Mouse (Mus musculus) CH12.LX (cell line): ENCODE measurements at regions not wholly inside any gene's neighbourhood (a gene's known extent, or its start where the extent isn't known, plus 50 kb on each side); places are given as distances from the start of the nearest gene placed in this dataset.
A peak's percentile ranks its signal among the peaks of the same experiment; 100 is the strongest.

Experiments used
- DNase-seq: peaks from one replicate; pipeline ENCODE4 v3.0.0-alpha.2; 2013; ENCODE audit errors: extremely low read depth
- H3K27ac ChIP-seq: 2 replicates; pipeline ENCODE4 v1.5.1; 2012; ENCODE audit warnings: low read depth, mild to moderate bottlenecking, control low read depth, moderate library complexity; ENCODE audit not compliant: insufficient read depth
- H3K27me3 ChIP-seq: replicated peaks from 2 replicates; pipeline ENCODE3; 2012; ENCODE audit warnings: inconsistent platforms
- H3K36me3 ChIP-seq, 2 experiments: replicated peaks in 1 of 2; 2 replicates each; pipeline versions ENCODE3 to v1.6.1; 2012; ENCODE audit warnings: inconsistent platforms in 1 of 2, low read length in 1 of 2, mild to moderate bottlenecking in 1 of 2, mixed read lengths in 1 of 2, moderate library complexity in 1 of 2; ENCODE audit not compliant: control insufficient read depth in 1 of 2, insufficient read depth in 1 of 2
- H3K4me1 ChIP-seq, 2 experiments: 2 replicates each; pipeline ENCODE4 v1.6.1; 2012; ENCODE audit warnings: inconsistent platforms in 1 of 2, moderate library complexity in 1 of 2; ENCODE audit not compliant: insufficient read depth in 2 of 2, control insufficient read depth in 1 of 2
- H3K4me2 ChIP-seq: 2 replicates; pipeline ENCODE4 v1.6.1; 2012; ENCODE audit warnings: low read depth, mild to moderate bottlenecking, control low read depth; ENCODE audit not compliant: poor library complexity, insufficient read depth, severe bottlenecking
- H3K4me3 ChIP-seq, 3 experiments: fragments of 150-350 bp in 1 of 3; sonication (generic) in 1 of 3; replicated peaks in 1 of 3; 2 replicates each; pipeline versions ENCODE3 to v1.5.1; 2011 to 2012; ENCODE audit warnings: low read depth in 2 of 3, low read length in 2 of 3, mild to moderate bottlenecking in 2 of 3, moderate library complexity in 2 of 3, control low read depth in 1 of 3, improper control_type of control experiment in 1 of 3, inconsistent platforms in 1 of 3, mixed read lengths in 1 of 3; ENCODE audit not compliant: poor library complexity in 1 of 3
- H3K79me2 ChIP-seq: replicated peaks from 2 replicates; pipeline ENCODE4 v1.6.1; 2012; ENCODE audit warnings: mild to moderate bottlenecking, moderate library complexity; ENCODE audit not compliant: control insufficient read depth, poor library complexity, insufficient read depth, severe bottlenecking; ENCODE audit errors: extremely low read depth
- H3K9ac ChIP-seq: 2 replicates; pipeline ENCODE4 v1.6.1; 2012; ENCODE audit warnings: low read depth, mild to moderate bottlenecking, control low read depth, moderate library complexity; ENCODE audit not compliant: insufficient read depth
- H3K9me3 ChIP-seq: replicated peaks from 2 replicates; pipeline ENCODE3; 2012; ENCODE audit warnings: low read length, inconsistent platforms, mixed read lengths
- CHD1 ChIP-seq: IDR thresholded peaks from 2 replicates; pipeline ENCODE4 v1.6.1; 2012; ENCODE audit warnings: low read depth, low read length, improper control_type of control experiment, inconsistent platforms
- CHD2 ChIP-seq: IDR thresholded peaks from 2 replicates; pipeline ENCODE4 v1.6.1; 2011; ENCODE audit warnings: low read length, improper control_type of control experiment
- CTCF ChIP-seq, 2 experiments: IDR thresholded peaks in 1 of 2; conservative IDR thresholded peaks in 1 of 2; 2 replicates each; pipeline ENCODE4 v1.5.1; 2011 to 2012; ENCODE audit warnings: low read depth in 2 of 2, low read length in 2 of 2, improper control_type of control experiment in 1 of 2, inconsistent platforms in 1 of 2, mild to moderate bottlenecking in 1 of 2, moderate library complexity in 1 of 2
- EP300 ChIP-seq: IDR thresholded peaks from 2 replicates; pipeline ENCODE4 v1.6.1; 2011; ENCODE audit warnings: low read length, improper control_type of control experiment
- ETS1 ChIP-seq: conservative IDR thresholded peaks from 2 replicates; pipeline ENCODE4 v1.6.1; 2012; ENCODE audit warnings: low read depth, mild to moderate bottlenecking, inconsistent platforms, low read length, improper control_type of control experiment, moderate library complexity
- GABPA ChIP-seq: IDR thresholded peaks from 2 replicates; pipeline ENCODE4 v1.6.1; 2012; ENCODE audit warnings: low read depth, low read length, improper control_type of control experiment, inconsistent platforms; ENCODE audit not compliant: insufficient replicate concordance
- IRF4 ChIP-seq: IDR thresholded peaks from 2 replicates; pipeline ENCODE4 v1.6.1; 2014; ENCODE audit warnings: low read depth, mild to moderate bottlenecking, inconsistent platforms, low read length, improper control_type of control experiment
- MAFK ChIP-seq: IDR thresholded peaks from 2 replicates; pipeline ENCODE4 v1.6.1; 2011; ENCODE audit warnings: low read length, improper control_type of control experiment; ENCODE audit not compliant: insufficient replicate concordance
- MAX ChIP-seq: IDR thresholded peaks from 2 replicates; pipeline ENCODE4 v1.6.1; 2011; ENCODE audit warnings: low read length, improper control_type of control experiment
- MYC ChIP-seq: IDR thresholded peaks from 2 replicates; pipeline ENCODE4 v1.6.1; 2011; ENCODE audit warnings: low read depth, mild to moderate bottlenecking, improper control_type of control experiment, low read length
- POLR2A ChIP-seq: IDR thresholded peaks from 2 replicates; pipeline ENCODE4 v1.6.1; 2011; ENCODE audit warnings: low read depth, mild to moderate bottlenecking, improper control_type of control experiment, low read length
- RAD21 ChIP-seq: IDR thresholded peaks from 2 replicates; pipeline ENCODE4 v1.6.1; 2011; ENCODE audit warnings: low read depth, mild to moderate bottlenecking, low read length, improper control_type of control experiment, moderate library complexity
- RCOR1 ChIP-seq: conservative IDR thresholded peaks from 2 replicates; pipeline ENCODE4 v1.6.1; 2012; ENCODE audit warnings: low read depth, mild to moderate bottlenecking, inconsistent platforms, low read length, improper control_type of control experiment
- SIN3A ChIP-seq: IDR thresholded peaks from 2 replicates; pipeline ENCODE4 v1.6.1; 2012; ENCODE audit warnings: low read length, improper control_type of control experiment, inconsistent platforms
- TCF12 ChIP-seq: IDR thresholded peaks from 2 replicates; pipeline ENCODE4 v1.6.1; 2014; ENCODE audit warnings: low read depth, mild to moderate bottlenecking, inconsistent platforms, low read length, improper control_type of control experiment
- UBTF ChIP-seq: IDR thresholded peaks from 2 replicates; pipeline ENCODE4 v1.6.1; 2012; ENCODE audit warnings: low read depth, mild to moderate bottlenecking, inconsistent platforms, low read length, improper control_type of control experiment, moderate library complexity
- USF1 ChIP-seq: IDR thresholded peaks from 2 replicates; pipeline ENCODE4 v1.6.1; 2014; ENCODE audit warnings: low read depth, mild to moderate bottlenecking, inconsistent platforms, low read length, improper control_type of control experiment
- ZC3H11A ChIP-seq: IDR thresholded peaks from 2 replicates; pipeline ENCODE4 v1.6.1; 2012; ENCODE audit warnings: low read depth, mild to moderate bottlenecking, inconsistent platforms, low read length, improper control_type of control experiment
- dilution Hi-C: fragments of 300-500 bp; cut with MboI; formaldehyde crosslinking; loops from 2 replicates; pipeline ENCODE4 v1.14.3; 2020; ENCODE audit warnings: low sequenced_read_pairs; ENCODE audit not compliant: extremely low pct_unique_long_range_greater_than_20kb, extremely low pct_ligation_motif_present
- in situ Hi-C: fragments of 300-500 bp; cut with MboI; formaldehyde crosslinking; loops from 3 replicates; pipeline ENCODE4 v1.14.3; 2019; ENCODE audit warnings: low sequenced_read_pairs, low pct_ligation_motif_present, low pct_unique_long_range_greater_than_20kb, mixed read lengths

GRCm38 (mm10) chr14:24760926-24761325 is 274.0 kb downstream of the Rps24 start:
- in situ Hi-C loops (no loop called here), dilution Hi-C loops (no loop called here)
- H3K36me3 ChIP-seq, result no peaks in the 10 kb centered on the region
- peaks cover 5% of the 10 kb centered on the region for H3K27me3 ChIP-seq
- no peak overlapping the region for H3K4me3 ChIP-seq
- H3K4me2 ChIP-seq, result no peak overlapping the region
- H3K9me3 ChIP-seq, result no peaks in the 10 kb centered on the region
- DNase-seq, result no peak
- H3K27ac ChIP-seq, result no peak overlapping the region
- no peaks in the 10 kb centered on the region for H3K79me2 ChIP-seq
- TF ChIP-seq GABPA (no peak), MAFK (no peak), RAD21 (no peak), USF1 (no peak), IRF4 (no peak), MAX (no peak), CTCF (conservative IDR thresholded peaks at IDR 0.05 in 1 of 2, IDR thresholded peaks at IDR 0.05 in 1 of 2; ENCODE audit: low read depth in 2 of 2, low read length in 2 of 2) (no peak), SIN3A (no peak), POLR2A (no peak), UBTF (no peak), ETS1 (no peak), CHD1 (no peak), EP300 (no peak), ZC3H11A (no peak), CHD2 (no peak), MYC (no peak), RCOR1 (no peak)
- H3K4me1 ChIP-seq, result no peaks in the 10 kb centered on the region; a peak in 1 of 4 replicates
- H3K9ac ChIP-seq, result no peak overlapping the region

GRCm38 (mm10) chr14:24762468-24763274 is 275.7 kb downstream of the Rps24 start:
- Histone ChIP-seq H3K36me3 (no peaks in the 10 kb centered on the region), H3K4me2 (no peak overlapping the region), H3K27ac (no peak overlapping the region), H3K4me1 (no peaks in the 10 kb centered on the region; a peak in 1 of 4 replicates), H3K9ac (no peak overlapping the region), H3K27me3 (peaks cover 5% of the 10 kb centered on the region), H3K9me3 (no peaks in the 10 kb centered on the region)
- dilution Hi-C loops, result no loop called here
- in situ Hi-C loops, result no loop called here
- DNase-seq, result no peak
- TF ChIP-seq TCF12 (no peak), CTCF (conservative IDR thresholded peaks at IDR 0.05 in 1 of 2, IDR thresholded peaks at IDR 0.05 in 1 of 2; ENCODE audit: low read depth in 2 of 2, low read length in 2 of 2) (peak; percentile 28 to 36; a peak in 2 of 4 replicates)
- TF ChIP-seq, all 38 proteins: peak for 1
- no peaks in the 10 kb centered on the region for H3K79me2 ChIP-seq
- no peak overlapping the region for H3K4me3 ChIP-seq
